Mouse (Mus musculus): Measurements from ENCODE around the gene Cul4a. TPM values are rescaled to one million over a fixed set of nuclear protein-coding genes. Genes with fewer than 3 reads are reported as not detected.

The Cul4a gene
- polyA plus RNA-seq (2012; rRNA removed; ENCODE audit: low replicate concordance): 36.6 and 48.9 TPM in 2 replicates

DNA sequence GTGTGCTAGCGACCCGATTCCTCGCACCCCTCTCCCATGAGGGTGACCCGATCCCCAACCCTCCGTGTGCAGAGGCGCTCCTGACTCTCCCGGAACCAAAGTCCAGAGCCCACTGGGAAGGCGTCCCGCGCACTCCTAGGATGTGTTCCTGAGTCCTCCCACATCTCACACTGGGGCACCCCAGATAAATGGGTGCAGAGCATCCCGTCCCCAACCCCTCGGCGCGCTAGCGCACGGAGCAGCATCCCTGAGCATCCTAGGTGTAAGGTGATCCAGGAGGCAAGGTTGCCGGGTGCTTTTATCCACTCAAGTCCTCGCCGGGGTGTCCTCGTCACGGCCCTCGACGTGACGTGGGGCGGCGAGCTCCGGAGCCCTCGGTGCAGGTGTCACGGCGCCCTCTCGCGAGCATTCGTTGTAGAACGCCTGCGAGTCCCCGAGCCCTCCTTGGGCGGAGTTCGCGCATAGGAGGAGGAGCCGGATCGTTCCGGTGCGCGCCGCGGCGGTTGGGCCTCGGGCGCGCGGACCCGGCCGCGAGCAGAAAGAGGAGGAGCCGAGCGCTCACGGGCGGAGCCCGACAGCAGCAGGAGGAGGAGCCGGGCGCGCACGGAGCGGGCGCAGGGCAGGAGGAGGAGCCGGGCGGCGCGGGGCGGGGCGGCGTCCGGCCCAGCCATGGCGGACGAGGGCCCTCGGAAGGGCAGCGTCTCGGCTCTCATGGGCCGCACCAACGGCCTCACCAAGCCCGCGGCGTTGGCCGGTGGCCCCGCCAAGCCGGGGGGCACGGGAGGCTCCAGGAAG lies at the start of gene Cul4a, which contains the start of gene Pcid2:
Cul4a (plus strand) TSS at position 535 of the 795 bp plus-strand sequence.
Pcid2 (minus strand) TSS at position 373 of the 795 bp plus-strand sequence.

DNA sequence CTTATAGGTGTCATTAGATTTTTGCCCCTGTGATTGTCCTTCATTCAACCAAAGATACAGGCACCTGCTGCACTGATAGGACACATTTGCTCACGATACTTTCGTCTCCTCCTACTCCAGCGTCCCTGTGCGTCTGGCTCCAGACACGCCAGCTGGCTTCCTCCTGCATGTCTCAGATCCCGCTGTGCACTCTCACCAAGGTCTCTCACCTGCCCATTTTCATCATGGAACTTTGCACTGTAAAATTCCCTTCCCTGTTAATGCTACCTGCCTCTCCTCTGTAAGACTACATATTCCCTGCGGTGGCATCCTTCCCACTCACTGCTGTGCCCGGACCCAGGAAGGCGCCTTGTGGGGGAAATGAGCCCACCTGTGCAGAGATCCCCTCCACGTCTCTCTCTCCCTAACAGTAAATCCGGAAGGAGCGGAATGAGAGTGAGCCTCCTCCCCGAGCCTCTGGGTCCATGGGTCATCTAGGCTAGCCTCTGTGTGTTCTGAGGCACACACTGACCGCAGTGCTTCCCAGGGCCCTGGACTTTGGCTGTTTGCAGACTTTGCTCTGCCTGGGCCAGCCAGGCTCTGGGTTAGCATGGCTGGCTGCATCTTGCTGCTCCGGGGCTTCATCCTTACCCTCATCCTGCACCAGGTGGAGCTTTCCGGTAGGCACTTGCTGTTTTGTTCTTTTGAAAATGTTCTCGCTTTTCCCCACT lies 44.8 kb upstream of the Cul4a start, which contains the start of gene Proz:
Proz (plus strand) TSS at position 474 of the 710 bp plus-strand sequence.

DNA sequence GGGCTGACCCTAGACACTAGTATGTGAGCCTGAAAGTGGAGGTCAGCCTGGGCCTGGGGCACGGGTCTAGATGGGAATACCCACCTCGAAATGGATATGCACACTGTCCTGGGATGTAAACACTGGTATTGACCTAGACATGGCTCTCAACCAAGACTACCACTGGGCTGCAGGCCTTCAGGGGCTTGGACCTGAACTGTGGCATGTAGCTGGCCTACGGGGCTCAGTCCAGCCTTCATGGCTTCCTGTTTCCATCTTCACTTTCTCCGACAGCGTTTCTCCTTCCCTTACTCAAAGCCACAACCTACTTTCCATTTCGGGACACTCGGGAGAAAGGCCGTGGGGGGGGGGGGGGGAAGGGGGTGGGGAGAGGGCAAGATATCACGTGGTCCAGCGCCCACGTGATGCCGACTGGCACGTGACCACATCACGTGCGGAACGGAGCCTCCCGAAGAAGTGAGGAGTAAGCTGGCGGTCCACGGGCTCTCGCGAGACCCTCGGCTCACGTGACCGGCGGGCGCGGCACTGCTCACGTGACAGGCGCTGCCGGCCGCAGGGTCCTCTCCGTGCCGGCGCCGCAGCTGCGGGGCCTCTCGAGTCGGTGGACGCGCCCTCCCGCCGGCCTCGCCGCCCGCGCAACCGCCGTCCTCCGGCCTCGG lies 53.4 kb downstream of the Cul4a start, which contains the start of gene Lamp1:
Lamp1 (plus strand) TSS at position 444 of the 659 bp plus-strand sequence.

Other genes starting within 250 kb of the Cul4a start
- gene Mcf2l, start 231.8 kb upstream of the Cul4a start, polyA plus RNA-seq (2012; rRNA removed; ENCODE audit: low replicate concordance): 13.6 and 17.9 TPM in 2 replicates
- 1.4 and 1.5 TPM in 2 replicates for gene F7, start 79.6 kb upstream of the Cul4a start, polyA plus RNA-seq (2012; rRNA removed; ENCODE audit: low replicate concordance)
- 0.92 and 1.6 TPM in 2 replicates for gene F10, start 68.3 kb upstream of the Cul4a start, polyA plus RNA-seq (2012; rRNA removed; ENCODE audit: low replicate concordance)
- gene Proz, start 44.7 kb upstream of the Cul4a start, polyA plus RNA-seq (2012; rRNA removed; ENCODE audit: low replicate concordance): 0.04 and 1.2 TPM in 2 replicates
- 21.4 and 25.1 TPM in 2 replicates for gene Pcid2, start 162 bp upstream of the Cul4a start, polyA plus RNA-seq (2012; rRNA removed; ENCODE audit: low replicate concordance)
- 448 and 578 TPM in 2 replicates for gene Lamp1, start 53.5 kb downstream of the Cul4a start, polyA plus RNA-seq (2012; rRNA removed; ENCODE audit: low replicate concordance)
- 7.1 and 16.2 TPM in 2 replicates for gene Grtp1, start 95.0 kb downstream of the Cul4a start, polyA plus RNA-seq (2012; rRNA removed; ENCODE audit: low replicate concordance)
- 0.53 and 2.8 TPM in 2 replicates for gene Adprhl1, start 148.5 kb downstream of the Cul4a start, polyA plus RNA-seq (2012; rRNA removed; ENCODE audit: low replicate concordance)
- 17.8 and 34.9 TPM in 2 replicates for gene Dcun1d2, start 182.5 kb downstream of the Cul4a start, polyA plus RNA-seq (2012; rRNA removed; ENCODE audit: low replicate concordance)
- gene Tmco3, start 182.6 kb downstream of the Cul4a start, polyA plus RNA-seq (2012; rRNA removed; ENCODE audit: low replicate concordance): 26.0 and 41.1 TPM in 2 replicates
- 22.0 and 39.2 TPM in 2 replicates for gene Tfdp1, start 233.1 kb downstream of the Cul4a start, polyA plus RNA-seq (2012; rRNA removed; ENCODE audit: low replicate concordance)

Measured in mammary gland, adult 2 months (tissue).